Mouse (Mus musculus): ENCODE data around the gene Micall2. TPM values are rescaled to one million over a fixed set of nuclear protein-coding genes. Genes with fewer than 3 reads are reported as not detected.
A peak's percentile ranks its signal among the peaks of the same experiment; 100 is the strongest.

The Micall2 gene
- total RNA-seq (2014; rRNA removed) (5.1 and 5.4 TPM in 2 replicates), polyA plus RNA-seq (2015; fragmentation: Nextera tagmentation; extraction: Ambion mirVana) (7.1 and 9.9 TPM in 2 replicates)

GRCm38 (mm10) chr5:139735677-139736503 is at the start of gene Micall2:
Micall2 (minus strand) TSS chr5:139736336.
- 5% methylated on average over 47 of the region's 50 CpGs for WGBS
- no peaks in the 10 kb centered on the region for H3K9me3 ChIP-seq (ENCODE audit: low read length)
- no peaks in the 10 kb centered on the region for H3K27me3 ChIP-seq (ENCODE audit: insufficient read depth, low read length)
- H3K9ac ChIP-seq = peak within 1 kb of the TSS; percentile 62
- ATAC-seq (peak; percentile 97), DNase-seq (peak; percentile 88)
- no peaks in the 10 kb centered on the region for H3K4me1 ChIP-seq (ENCODE audit: insufficient read depth)
- TF ChIP-seq CTCF (IDR thresholded peaks at IDR 0.05; ENCODE audit: low read depth) = no peak
- H3K27ac ChIP-seq (ENCODE audit: low read depth, low read length) = no peak within 1 kb of the TSS
- peak within 1 kb of the TSS; percentile 95 for H3K4me2 ChIP-seq (ENCODE audit: low read depth)
- peak within 1 kb of the TSS; percentile 50 for H3K4me3 ChIP-seq (ENCODE audit: low read depth, low read length)
- H3K36me3 ChIP-seq (ENCODE audit: insufficient read depth) = no peaks in the 10 kb centered on the region

DNA sequence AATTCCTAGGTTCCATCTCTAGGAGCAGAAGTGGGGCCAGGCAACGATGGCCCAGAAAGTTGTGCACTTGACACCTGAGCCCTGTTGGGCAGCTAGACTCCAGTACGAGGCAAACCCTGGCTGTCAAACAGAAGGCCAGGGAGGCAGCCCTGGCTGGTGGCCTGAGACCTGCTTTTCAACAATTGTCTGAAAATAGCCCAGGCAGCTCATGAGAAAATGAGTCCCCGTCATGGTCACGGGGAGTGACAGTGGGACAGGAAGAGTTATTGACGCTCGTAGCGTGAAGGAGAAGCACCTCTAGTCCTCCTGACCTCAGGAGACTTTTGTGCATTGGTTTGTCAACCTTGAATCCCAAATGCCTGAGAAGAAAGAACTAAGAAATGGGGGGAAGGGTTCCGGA is 45.3 kb upstream of the Micall2 start:
- H3K4me2 ChIP-seq (ENCODE audit: low read depth) = no peak overlapping the region
- H3K9ac ChIP-seq = no peak overlapping the region
- no peak for TF ChIP-seq CTCF (IDR thresholded peaks at IDR 0.05; ENCODE audit: low read depth)
- no peaks in the 10 kb centered on the region for H3K36me3 ChIP-seq (ENCODE audit: insufficient read depth)
- no peaks in the 10 kb centered on the region for H3K9me3 ChIP-seq (ENCODE audit: low read length)
- ATAC-seq = no peak
- no peaks in the 10 kb centered on the region for H3K4me1 ChIP-seq (ENCODE audit: insufficient read depth)
- WGBS = 83% methylated on average over 8 of the region's 8 CpGs
- DNase-seq = no peak
- H3K4me3 ChIP-seq (ENCODE audit: low read depth, low read length) = no peak overlapping the region
- no peak overlapping the region for H3K27ac ChIP-seq (ENCODE audit: low read depth, low read length)
- H3K27me3 ChIP-seq (ENCODE audit: insufficient read depth, low read length) = no peaks in the 10 kb centered on the region

DNA sequence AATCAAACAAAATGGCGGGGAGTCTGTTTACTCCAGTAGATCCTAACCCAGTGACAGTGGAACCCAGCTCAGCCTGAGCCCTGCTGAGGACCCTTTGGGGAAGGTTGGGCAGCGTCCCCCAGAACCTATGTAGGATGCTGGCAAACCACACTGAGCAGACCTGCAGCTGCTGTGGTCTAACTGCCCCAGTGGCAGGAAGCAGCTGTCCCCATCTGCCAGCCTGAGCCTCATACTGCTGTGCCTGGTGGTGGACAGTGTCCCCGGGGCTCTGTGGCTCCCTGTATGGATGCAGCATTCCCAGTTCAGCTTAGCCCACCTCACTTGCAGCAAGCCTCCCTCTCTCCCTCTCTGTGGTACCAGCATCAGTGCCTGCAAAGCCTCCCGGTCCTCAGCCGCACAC is 40.8 kb upstream of the Micall2 start:
- Histone ChIP-seq H3K4me3 (ENCODE audit: low read depth, low read length) (no peak overlapping the region), H3K4me2 (ENCODE audit: low read depth) (no peak overlapping the region), H3K4me1 (ENCODE audit: insufficient read depth) (no peaks in the 10 kb centered on the region), H3K36me3 (ENCODE audit: insufficient read depth) (peaks cover 19% of the 10 kb centered on the region), H3K27ac (ENCODE audit: low read depth, low read length) (no peak overlapping the region), H3K9me3 (ENCODE audit: low read length) (no peaks in the 10 kb centered on the region), H3K27me3 (ENCODE audit: insufficient read depth, low read length) (no peaks in the 10 kb centered on the region), H3K9ac (no peak overlapping the region)
- 81% methylated on average over 5 of the region's 5 CpGs for WGBS
- no peak for DNase-seq
- no peak for TF ChIP-seq CTCF (IDR thresholded peaks at IDR 0.05; ENCODE audit: low read depth)
- no peak for ATAC-seq

DNA sequence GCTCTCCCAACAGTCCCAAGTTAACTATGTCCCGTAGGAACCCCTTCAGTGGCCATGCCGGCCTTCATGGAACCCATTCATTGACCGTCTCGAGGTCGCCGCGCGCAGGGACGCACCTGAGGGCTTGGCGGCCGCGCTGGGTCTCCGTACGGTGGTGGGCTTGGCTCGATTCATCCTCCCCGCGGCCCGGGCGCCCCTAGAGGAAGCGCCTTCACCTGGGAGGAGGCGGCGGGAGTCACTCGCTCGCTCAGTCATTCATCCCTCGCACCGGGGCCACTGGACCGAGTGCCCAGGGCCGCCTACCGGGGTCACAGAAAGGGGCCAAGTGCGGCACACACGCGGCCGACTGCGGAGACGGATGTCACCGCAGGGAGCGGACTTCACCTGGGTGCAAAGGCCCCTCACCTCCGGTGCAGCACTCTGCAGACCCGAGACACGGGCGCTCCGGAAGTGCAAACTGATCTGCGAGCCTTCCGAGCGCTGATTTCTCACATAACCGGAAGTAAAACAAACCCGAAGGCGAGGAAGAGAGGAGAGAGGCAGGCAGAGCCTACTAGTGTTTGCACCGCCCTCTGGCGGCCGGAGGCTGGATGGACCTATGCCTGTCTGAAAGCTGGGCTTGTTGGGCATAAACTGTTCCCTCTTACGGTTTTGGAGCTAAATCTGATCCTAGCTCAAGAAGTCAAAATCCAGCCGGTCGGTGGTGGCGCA is 39.2 kb upstream of the Micall2 start, which contains the start of gene Ints1:
TSS of gene Ints1 (minus strand) at position 459 of the 711 bp plus-strand sequence.
- H3K4me1 ChIP-seq (ENCODE audit: insufficient read depth) = no peaks in the 10 kb centered on the region
- ATAC-seq (peak; percentile 99), DNase-seq (peak; percentile 96)
- no peaks in the 10 kb centered on the region for H3K27me3 ChIP-seq (ENCODE audit: insufficient read depth, low read length)
- WGBS = 1% methylated on average over 55 of the region's 55 CpGs
- TF ChIP-seq CTCF (IDR thresholded peaks at IDR 0.05; ENCODE audit: low read depth) = peak; percentile 98
- H3K27ac ChIP-seq (ENCODE audit: low read depth, low read length) = peak within 1 kb of the TSS; percentile 45
- H3K9me3 ChIP-seq (ENCODE audit: low read length) = no peaks in the 10 kb centered on the region
- H3K36me3 ChIP-seq (ENCODE audit: insufficient read depth) = peaks cover 35% of the 10 kb centered on the region
- peak within 1 kb of the TSS; percentile 90 for H3K4me2 ChIP-seq (ENCODE audit: low read depth)
- peak within 1 kb of the TSS; percentile 87 for H3K9ac ChIP-seq
- peak within 1 kb of the TSS; percentile 93 for H3K4me3 ChIP-seq (ENCODE audit: low read depth, low read length)

- over 99% methylated on average over 8 of the region's 8 CpGs for WGBS
- no peak for ATAC-seq
- H3K4me3 ChIP-seq (ENCODE audit: low read depth, low read length) = no peak overlapping the region
Observed at GRCm38 (mm10) chr5:139768216-139768615, 32.1 kb upstream of the Micall2 start.

GRCm38 (mm10) chr5:139764296-139764695 is 28.2 kb upstream of the Micall2 start:
- Histone ChIP-seq H3K9ac (no peak overlapping the region), H3K4me1 (ENCODE audit: insufficient read depth) (no peaks in the 10 kb centered on the region), H3K4me3 (ENCODE audit: low read depth, low read length) (no peak overlapping the region), H3K36me3 (ENCODE audit: insufficient read depth) (peaks cover 98% of the 10 kb centered on the region), H3K27ac (ENCODE audit: low read depth, low read length) (no peak overlapping the region), H3K4me2 (ENCODE audit: low read depth) (no peak overlapping the region), H3K9me3 (ENCODE audit: low read length) (no peaks in the 10 kb centered on the region), H3K27me3 (ENCODE audit: insufficient read depth, low read length) (no peaks in the 10 kb centered on the region)
- no peak for DNase-seq
- ATAC-seq = no peak
- TF ChIP-seq CTCF (IDR thresholded peaks at IDR 0.05; ENCODE audit: low read depth) = peak; percentile 63
- 73% methylated on average over 11 of the region's 11 CpGs for WGBS

More at GRCm38 (mm10) chr5:139768216-139768615, 32.1 kb upstream of the Micall2 start:
- TF ChIP-seq CTCF (IDR thresholded peaks at IDR 0.05; ENCODE audit: low read depth) = no peak
- no peak for DNase-seq
- Histone ChIP-seq H3K36me3 (ENCODE audit: insufficient read depth) (peaks cover 96% of the 10 kb centered on the region), H3K9ac (no peak overlapping the region), H3K27me3 (ENCODE audit: insufficient read depth, low read length) (no peaks in the 10 kb centered on the region), H3K4me1 (ENCODE audit: insufficient read depth) (no peaks in the 10 kb centered on the region), H3K4me2 (ENCODE audit: low read depth) (no peak overlapping the region), H3K27ac (ENCODE audit: low read depth, low read length) (no peak overlapping the region), H3K9me3 (ENCODE audit: low read length) (no peaks in the 10 kb centered on the region)

DNA sequence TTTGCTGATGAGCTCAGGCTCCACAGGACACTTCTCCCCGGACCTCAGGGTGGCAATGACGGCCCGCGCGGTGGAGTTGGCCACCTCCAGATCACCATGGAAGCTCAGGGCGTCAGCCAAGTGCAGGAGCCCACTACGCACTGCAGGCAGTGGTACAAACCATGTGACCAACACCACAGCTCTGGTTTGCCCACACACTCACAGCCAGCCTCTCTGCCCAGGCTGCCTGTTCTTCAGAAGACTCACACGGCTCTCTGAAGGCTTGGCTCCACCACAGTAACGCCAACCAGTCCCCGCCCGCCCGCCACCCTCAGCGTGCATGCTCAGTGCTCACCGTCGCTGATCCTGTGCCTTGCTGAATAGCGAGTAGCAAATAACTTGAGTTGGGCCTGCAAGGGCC is 22.0 kb upstream of the Micall2 start:
- no peaks in the 10 kb centered on the region for H3K9me3 ChIP-seq (ENCODE audit: low read length)
- DNase-seq (no peak), ATAC-seq (no peak)
- no peak overlapping the region for H3K4me2 ChIP-seq (ENCODE audit: low read depth)
- H3K36me3 ChIP-seq (ENCODE audit: insufficient read depth) = peaks cover 96% of the 10 kb centered on the region
- no peak overlapping the region for H3K9ac ChIP-seq
- 82% methylated on average over 16 of the region's 16 CpGs for WGBS
- no peaks in the 10 kb centered on the region for H3K27me3 ChIP-seq (ENCODE audit: insufficient read depth, low read length)
- H3K4me1 ChIP-seq (ENCODE audit: insufficient read depth) = no peaks in the 10 kb centered on the region
- no peak for TF ChIP-seq CTCF (IDR thresholded peaks at IDR 0.05; ENCODE audit: low read depth)
- H3K27ac ChIP-seq (ENCODE audit: low read depth, low read length) = no peak overlapping the region
- H3K4me3 ChIP-seq (ENCODE audit: low read depth, low read length) = no peak overlapping the region

Data from forebrain, postnatal 0 days (tissue).